Mouse (Mus musculus) ES-Bruce4 (cell line): ENCODE data around the gene Ugt1a10. TPM values are rescaled to one million over a fixed set of nuclear protein-coding genes. Genes with fewer than 3 reads are reported as not detected.
"Not testable (repeated sequence)": the region's sequence is repeated elsewhere in the genome, so short reads cannot be mapped to it uniquely, and the experiment has no call there.

Source experiments
- H3K27ac ChIP-seq: 2 replicates; pipeline ENCODE4 v1.5.1; 2012; ENCODE audit warnings: low read length, inconsistent platforms; ENCODE audit not compliant: insufficient read depth
- H3K27me3 ChIP-seq: 2 replicates; pipeline ENCODE4 v1.6.1; 2012; ENCODE audit warnings: mild to moderate bottlenecking, low read length, inconsistent platforms; ENCODE audit not compliant: control insufficient read depth, poor library complexity, insufficient read depth, severe bottlenecking
- H3K36me3 ChIP-seq: 2 replicates; pipeline ENCODE4 v1.6.1; 2012; ENCODE audit warnings: inconsistent platforms, mild to moderate bottlenecking, low read length, moderate library complexity; ENCODE audit not compliant: control insufficient read depth, poor library complexity, insufficient read depth, severe bottlenecking
- H3K4me1 ChIP-seq: one replicate; pipeline ENCODE4 v1.8.1; 2011; ENCODE audit warnings: low read length; ENCODE audit not compliant: control insufficient read depth, insufficient read depth
- H3K4me3 ChIP-seq: 2 replicates; pipeline ENCODE4 v1.5.1; 2011; ENCODE audit warnings: low read depth, mild to moderate bottlenecking, low read length
- H3K9ac ChIP-seq: 2 replicates; pipeline ENCODE4 v1.6.1; 2012; ENCODE audit warnings: low read depth, mild to moderate bottlenecking, inconsistent platforms; ENCODE audit not compliant: poor library complexity, severe bottlenecking
- H3K9me3 ChIP-seq: replicated peaks from 2 replicates; pipeline ENCODE4 v1.6.1; 2012; ENCODE audit warnings: mild to moderate bottlenecking, low read length, inconsistent platforms; ENCODE audit not compliant: control insufficient read depth, poor library complexity, insufficient read depth, severe bottlenecking
- CTCF ChIP-seq: IDR thresholded peaks from one replicate; pipeline ENCODE4 v1.8.1; 2011; ENCODE audit warnings: low read depth, low read length
- EP300 ChIP-seq: IDR thresholded peaks from 2 replicates; pipeline ENCODE4 v1.6.1; 2011; ENCODE audit warnings: low read depth, low read length; ENCODE audit not compliant: insufficient read depth
- POLR2A ChIP-seq: IDR thresholded peaks from one replicate; pipeline ENCODE4 v1.8.1; 2011; ENCODE audit warnings: low read length; ENCODE audit not compliant: insufficient read depth
- polyA plus RNA-seq: library from polyadenylated mRNA; stranded (reverse); fragments of >200 nt; gene quantifications from 2 replicates; pipeline ENCODE4 v1.2.4, GENCODE M21; 2011; ENCODE audit warnings: low read depth; ENCODE audit not compliant: missing spikeins, insufficient read depth, insufficient read length

Ugt1a10 gene
- polyA plus RNA-seq, 1 experiment: not detected

DNA sequence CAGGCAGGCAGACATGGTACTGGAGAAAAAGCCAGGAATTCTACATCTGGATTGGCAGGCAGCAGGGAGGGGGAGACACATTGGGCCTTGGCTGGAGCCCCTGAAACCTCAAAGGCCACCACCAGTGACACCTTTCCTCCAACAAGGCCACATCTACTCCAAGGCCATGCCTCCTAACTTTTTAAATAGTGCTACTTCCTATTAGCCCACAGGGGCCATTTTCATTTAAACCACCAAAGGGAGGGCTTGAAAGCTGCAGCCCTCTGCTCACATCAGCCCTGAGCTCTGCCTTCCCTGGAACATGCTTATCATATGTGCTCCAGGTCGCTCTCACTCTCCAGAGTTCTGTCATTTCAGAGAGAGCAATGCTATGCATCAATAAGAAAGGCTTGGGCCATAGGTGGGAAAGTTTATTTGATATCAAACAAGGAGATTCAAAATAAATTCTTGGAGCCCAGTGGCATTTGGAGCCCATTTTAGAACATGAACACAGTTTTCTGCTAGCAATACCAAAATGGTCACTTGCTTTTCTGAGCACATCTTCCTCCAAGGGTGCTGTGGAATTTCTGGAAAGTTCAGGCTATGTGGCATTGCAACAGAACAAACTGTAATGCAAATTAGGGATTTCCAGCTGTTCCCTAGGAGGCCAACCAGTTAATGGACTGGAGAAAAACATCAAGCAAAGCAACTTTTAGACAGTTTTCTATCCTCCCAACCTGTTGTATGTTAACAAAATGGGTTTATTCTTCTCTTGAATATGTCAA, 49.7 kb downstream of the Ugt1a10 start:
- H3K4me1 ChIP-seq: no peaks in the 10 kb centered on the region
- no peaks in the 10 kb centered on the region for H3K36me3 ChIP-seq
- H3K27ac ChIP-seq: no peak overlapping the region
- H3K9me3 ChIP-seq: no peaks in the 10 kb centered on the region
- H3K4me3 ChIP-seq: no peak overlapping the region
- TF ChIP-seq POLR2A (no peak), EP300 (no peak), CTCF (no peak)
- no peak overlapping the region for H3K9ac ChIP-seq
- H3K27me3 ChIP-seq: no peaks in the 10 kb centered on the region

DNA sequence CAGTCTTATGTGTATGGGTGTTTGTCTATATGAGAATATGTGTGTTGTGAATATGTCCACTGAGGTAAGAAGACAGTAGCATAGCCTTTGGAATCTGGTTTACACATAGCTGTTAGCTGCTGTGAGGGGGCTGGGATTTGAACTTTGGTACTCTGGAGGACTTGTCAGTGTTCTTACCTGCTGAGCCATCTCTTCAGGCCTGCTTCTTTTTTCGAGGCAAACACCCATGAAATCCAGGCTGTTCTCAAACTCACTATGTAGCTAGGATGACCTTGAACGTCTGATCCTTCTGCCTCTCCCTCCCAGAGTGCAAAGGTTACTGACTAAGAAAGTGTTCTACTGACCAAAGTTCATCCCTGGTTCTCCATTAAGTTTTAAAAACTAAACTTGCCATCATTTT, 50.5 kb downstream of the Ugt1a10 start:
- TF ChIP-seq POLR2A (no peak), EP300 (no peak), CTCF (no peak)
- no peak overlapping the region for H3K9ac ChIP-seq
- H3K4me1 ChIP-seq: no peaks in the 10 kb centered on the region
- no peaks in the 10 kb centered on the region for H3K27me3 ChIP-seq
- no peaks in the 10 kb centered on the region for H3K9me3 ChIP-seq
- no peaks in the 10 kb centered on the region for H3K36me3 ChIP-seq
- no peak overlapping the region for H3K4me3 ChIP-seq
- H3K27ac ChIP-seq: no peak overlapping the region

DNA sequence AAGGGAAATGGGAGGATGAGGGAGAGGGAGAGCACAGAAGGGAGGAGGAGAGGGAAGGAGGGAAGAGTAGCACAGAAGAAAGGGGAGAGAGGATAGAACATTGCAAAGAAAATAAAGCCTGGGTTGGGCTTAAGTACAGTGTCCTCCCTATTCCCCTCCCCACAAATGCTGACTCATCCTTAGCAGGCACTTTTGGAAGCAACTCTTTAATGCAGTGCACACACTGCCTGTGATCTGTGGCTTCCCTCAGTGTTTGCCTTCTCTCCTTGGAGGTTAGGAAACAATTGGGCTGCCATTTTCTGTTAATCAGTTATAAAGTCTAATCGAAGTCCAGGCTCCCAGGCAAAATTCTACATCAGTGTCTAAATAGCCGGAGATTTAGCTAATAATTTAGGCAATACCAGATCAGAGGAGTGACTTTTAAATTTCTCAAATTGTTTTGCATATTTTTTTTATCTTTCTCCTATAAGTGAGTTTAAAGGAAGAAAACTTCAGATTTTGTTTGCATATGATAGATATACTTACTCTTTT, 53.9 kb downstream of the Ugt1a10 start:
- H3K9ac ChIP-seq, H3K4me3 ChIP-seq, H3K27ac ChIP-seq, H3K36me3 ChIP-seq, H3K4me1 ChIP-seq, H3K27me3 ChIP-seq: not testable (repeated sequence)
- H3K9me3 ChIP-seq: peaks cover 16% of the 10 kb centered on the region

DNA sequence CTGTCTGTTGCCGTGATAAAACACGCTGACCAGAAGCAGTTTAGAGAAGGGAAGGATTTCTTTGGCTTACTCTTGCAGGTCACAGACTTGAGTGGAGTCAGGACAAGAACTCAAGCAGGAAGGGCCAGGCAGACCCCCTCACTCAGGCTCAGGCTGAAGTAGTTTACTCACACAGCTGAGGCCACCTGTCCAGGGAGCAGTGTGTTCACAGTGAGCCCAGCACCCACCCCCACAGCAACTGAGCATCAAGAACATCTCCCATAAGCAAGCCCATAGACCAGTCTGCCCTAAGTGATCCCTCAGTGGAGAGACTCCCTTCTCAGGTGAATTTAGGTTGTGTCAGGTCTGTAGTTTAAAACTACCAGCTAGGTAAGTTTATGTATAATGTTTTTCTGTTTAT, 54.4 kb downstream of the Ugt1a10 start:
- not testable (repeated sequence) for H3K4me3 ChIP-seq, H3K27me3 ChIP-seq, H3K36me3 ChIP-seq, H3K9ac ChIP-seq, H3K27ac ChIP-seq, H3K4me1 ChIP-seq
- peaks cover 22% of the 10 kb centered on the region for H3K9me3 ChIP-seq

DNA sequence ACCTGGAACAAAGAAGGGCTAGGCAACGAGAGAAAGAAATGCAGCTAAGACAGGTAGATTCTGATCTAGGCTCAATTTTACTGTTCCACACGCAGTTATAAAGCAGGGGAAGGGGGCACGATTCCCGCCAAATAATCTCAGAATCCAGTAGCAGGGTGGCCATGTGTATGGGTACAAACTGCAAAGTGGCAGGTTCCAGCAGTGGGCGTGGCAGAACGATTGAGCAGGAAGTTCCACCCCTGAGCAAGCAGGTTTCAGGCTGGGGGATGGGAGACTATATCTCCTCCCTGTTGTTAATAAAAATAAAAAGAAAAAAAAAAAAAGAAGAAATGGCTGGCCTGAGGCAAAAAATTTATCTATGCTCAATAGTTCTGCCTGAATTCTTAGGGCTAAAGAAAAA, 57.6 kb downstream of the Ugt1a10 start:
- H3K27ac ChIP-seq, H3K36me3 ChIP-seq, H3K9ac ChIP-seq, H3K27me3 ChIP-seq, H3K4me1 ChIP-seq, H3K4me3 ChIP-seq: not testable (repeated sequence)
- H3K9me3 ChIP-seq: peaks cover 22% of the 10 kb centered on the region

DNA sequence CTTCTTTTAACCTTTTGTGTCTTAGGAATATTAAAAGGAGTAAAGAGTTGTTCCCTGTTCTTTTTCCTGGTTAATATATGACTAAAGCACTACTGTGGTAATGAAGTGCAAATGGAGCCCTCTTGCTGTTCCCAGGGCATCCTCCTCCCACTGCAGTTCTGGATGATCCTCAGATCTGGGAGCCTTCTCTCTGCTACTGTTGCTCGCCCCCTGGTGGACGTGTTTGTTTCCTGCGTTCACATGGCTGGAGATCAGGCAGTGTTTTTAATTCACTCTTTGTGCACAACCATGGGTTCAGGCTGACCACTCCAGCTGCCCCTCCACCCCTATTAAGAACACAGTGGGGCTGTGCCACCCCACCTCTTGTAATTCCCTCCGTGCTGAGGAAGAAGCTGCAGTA, 65.4 kb downstream of the Ugt1a10 start:
- peak; percentile 3 for TF ChIP-seq CTCF
- not testable (repeated sequence) for H3K9me3 ChIP-seq, H3K4me3 ChIP-seq, H3K9ac ChIP-seq, H3K27ac ChIP-seq, H3K27me3 ChIP-seq, H3K36me3 ChIP-seq, H3K4me1 ChIP-seq

DNA sequence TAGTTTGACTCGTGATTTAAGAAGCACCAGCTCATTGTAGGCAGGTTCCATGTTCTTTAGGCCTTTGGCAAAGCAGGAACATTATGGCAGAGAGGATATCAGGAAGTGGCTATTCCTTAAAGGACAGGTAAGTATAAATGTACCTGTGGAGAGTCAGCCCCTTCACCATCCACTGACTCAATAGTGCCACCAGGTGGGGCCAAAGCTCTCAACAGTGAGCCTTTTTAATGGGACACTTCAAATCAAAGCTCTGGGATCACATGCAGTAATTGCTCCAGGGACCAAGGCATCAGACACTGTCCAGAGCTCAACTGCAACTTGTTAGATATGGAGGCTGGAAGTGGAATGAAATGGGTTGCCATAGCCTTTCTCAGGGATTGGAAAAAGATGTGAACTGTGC, 66.3 kb downstream of the Ugt1a10 start:
- H3K4me1 ChIP-seq, H3K27ac ChIP-seq, H3K9ac ChIP-seq, H3K9me3 ChIP-seq, H3K4me3 ChIP-seq, H3K27me3 ChIP-seq, H3K36me3 ChIP-seq: not testable (repeated sequence)

DNA sequence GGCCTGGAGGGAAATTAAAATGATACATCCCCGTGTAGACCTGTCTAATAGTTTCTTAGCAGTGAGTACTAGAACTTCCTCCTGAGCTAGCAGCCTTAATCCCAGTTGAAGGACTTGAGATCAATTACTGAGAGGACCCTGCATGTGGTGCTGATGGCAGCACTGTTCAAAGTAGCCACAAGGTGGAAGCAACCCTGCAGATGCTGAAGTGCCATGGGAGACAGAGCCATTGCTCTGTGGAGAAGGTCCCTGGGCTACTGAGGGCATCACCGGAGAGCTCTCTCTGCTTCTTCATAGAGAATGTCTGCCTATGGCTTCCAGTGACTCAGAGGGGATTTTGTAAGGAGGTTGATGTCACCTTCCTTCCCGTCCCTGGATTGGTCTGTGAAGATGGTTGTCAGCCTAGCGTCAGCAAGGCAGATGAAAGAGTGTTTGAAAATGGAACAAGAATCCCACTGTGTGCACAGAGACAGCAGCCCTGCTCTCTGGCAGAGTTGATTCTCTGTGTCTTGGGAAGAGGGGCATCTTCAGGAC, 70.7 kb downstream of the Ugt1a10 start:
- not testable (repeated sequence) for H3K9me3 ChIP-seq, H3K27me3 ChIP-seq, H3K9ac ChIP-seq, H3K4me3 ChIP-seq, H3K27ac ChIP-seq, H3K36me3 ChIP-seq, H3K4me1 ChIP-seq

DNA sequence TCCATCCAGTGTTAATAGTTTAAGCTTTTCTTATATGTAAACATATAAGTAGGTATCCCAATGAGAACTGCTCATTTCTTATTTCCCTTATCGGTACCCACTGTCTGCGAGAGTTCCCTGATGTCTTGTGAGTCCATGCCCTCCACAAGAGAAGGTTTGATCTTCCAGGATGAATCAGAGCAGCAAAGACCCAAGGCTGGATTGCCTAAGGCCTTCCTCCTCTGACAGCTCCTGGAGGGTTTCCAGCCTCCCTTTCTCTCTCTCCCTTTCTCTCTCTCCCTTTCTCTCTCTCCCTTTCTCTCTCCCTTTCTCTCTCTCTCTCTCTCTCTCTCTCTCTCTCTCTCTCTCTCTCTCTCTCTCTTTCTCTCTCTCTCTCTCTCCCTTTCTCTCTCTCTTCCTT, 73.9 kb downstream of the Ugt1a10 start:
- not testable (repeated sequence) for H3K9me3 ChIP-seq, H3K27me3 ChIP-seq, H3K9ac ChIP-seq, H3K4me3 ChIP-seq, H3K4me1 ChIP-seq, H3K36me3 ChIP-seq, H3K27ac ChIP-seq
